Mouse (Mus musculus) neural tube, embryonic 13.5 days (tissue): ENCODE measurements around the gene Park7. TPM values are rescaled to one million over a fixed set of nuclear protein-coding genes. Genes with fewer than 3 reads are reported as not detected.
A peak's percentile ranks its signal among the peaks of the same experiment; 100 is the strongest.
"Not testable (repeated sequence)": the region's sequence is repeated elsewhere in the genome, so short reads cannot be mapped to it uniquely, and the experiment has no call there.

Experiments
- ATAC-seq: fragments of 200-750 bp; cut with Nextera tagmentation; 2 replicates; pipeline ENCODE4 v1.8.0; 2017; ENCODE audit warnings: low read depth, mild to moderate bottlenecking, moderate TSS enrichment, moderate library complexity
- H3K27ac ChIP-seq: fragments of 300-500 bp; sonication (generic); replicated peaks from 2 replicates; pipeline ENCODE4 v1.5.1; 2015; ENCODE audit warnings: moderate library complexity, mild to moderate bottlenecking, inconsistent platforms
- H3K27me3 ChIP-seq: fragments of 300-500 bp; sonication (generic); 2 replicates; pipeline ENCODE4 v1.6.1; 2015; ENCODE audit warnings: mild to moderate bottlenecking, inconsistent platforms
- H3K36me3 ChIP-seq: fragments of 300-500 bp; sonication (generic); 2 replicates; pipeline ENCODE4 v1.6.1; 2015; ENCODE audit warnings: mild to moderate bottlenecking, inconsistent platforms
- H3K4me1 ChIP-seq: fragments of 300-500 bp; sonication (generic); replicated peaks from 2 replicates; pipeline ENCODE4 v1.6.1; 2015; ENCODE audit warnings: inconsistent platforms
- H3K4me2 ChIP-seq: fragments of 300-500 bp; sonication (generic); 2 replicates; pipeline ENCODE4 v1.6.1; 2015; ENCODE audit warnings: inconsistent platforms, mild to moderate bottlenecking, moderate library complexity
- H3K4me3 ChIP-seq: fragments of 300-500 bp; sonication (generic); 2 replicates; pipeline ENCODE4 v1.5.1; 2015; ENCODE audit warnings: mild to moderate bottlenecking, inconsistent platforms
- H3K9ac ChIP-seq: fragments of 300-500 bp; sonication (generic); 2 replicates; pipeline ENCODE4 v1.6.1; 2015; ENCODE audit warnings: moderate library complexity, mild to moderate bottlenecking, inconsistent platforms
- H3K9me3 ChIP-seq: fragments of 300-500 bp; sonication (generic); 2 replicates; pipeline ENCODE4 v1.6.1; 2016; ENCODE audit warnings: inconsistent platforms
- WGBS: fragments of 180-500 bp; shearing (Covaris S2); methylation state at CpG from one replicate; pipeline ENCODE4 v1.1.7; 2015; 5-methylcytosine and 5-hydroxymethylcytosine counted together
- polyA plus RNA-seq: library from polyadenylated mRNA; unstranded; fragments of >200 nt; fragmentation: Nextera tagmentation; extraction: Ambion mirVana; gene quantifications from 2 replicates; pipeline ENCODE4 v1.2.1, GENCODE M21; 2015

Gene Park7
- polyA plus RNA-seq, 1 experiment from 2014 or later = 369 TPM

- not testable (repeated sequence) for H3K27ac ChIP-seq, H3K9ac ChIP-seq, H3K9me3 ChIP-seq, H3K27me3 ChIP-seq, ATAC-seq
- whole genome bisulfite sequencing = 81% methylated on average over 5 of the region's 5 CpGs
- Histone ChIP-seq H3K4me3 (peak overlapping the region; percentile 60; the same call in 1 of the 2 replicates), H3K36me3 (peaks cover 33% of the 10 kb centered on the region), H3K4me1 (peaks cover 27% of the 10 kb centered on the region), H3K4me2 (peak overlapping the region; percentile 81; the same call in 1 of the 2 replicates)
Observed at GRCm38 (mm10) chr4:150908512-150908911, 5.7 kb downstream of the Park7 start.

GRCm38 (mm10) chr4:150907099-150907498 is 7.1 kb downstream of the Park7 start:
- no peak for ATAC-seq
- H3K9me3 ChIP-seq = no peaks in the 10 kb centered on the region
- H3K27me3 ChIP-seq = no peaks in the 10 kb centered on the region
- no peak overlapping the region for H3K4me2 ChIP-seq
- H3K4me1 ChIP-seq = peaks cover 19% of the 10 kb centered on the region
- H3K4me3 ChIP-seq = no peak overlapping the region
- 95% methylated on average over 8 of the region's 8 CpGs for WGBS
- H3K27ac ChIP-seq = no peak overlapping the region
- H3K9ac ChIP-seq = no peak overlapping the region
- peaks cover 47% of the 10 kb centered on the region for H3K36me3 ChIP-seq

GRCm38 (mm10) chr4:150903091-150903742 is 11.0 kb downstream of the Park7 start:
- no peak overlapping the region for H3K27ac ChIP-seq
- WGBS = 94% methylated on average over 14 of the region's 14 CpGs
- H3K4me2 ChIP-seq = no peak overlapping the region
- ATAC-seq = no peak
- H3K9ac ChIP-seq = no peak overlapping the region
- peaks cover 6% of the 10 kb centered on the region; the same call in 1 of the 2 replicates for H3K4me1 ChIP-seq
- H3K4me3 ChIP-seq = no peak overlapping the region
- H3K27me3 ChIP-seq = no peaks in the 10 kb centered on the region
- H3K9me3 ChIP-seq = no peaks in the 10 kb centered on the region
- H3K36me3 ChIP-seq = peaks cover 82% of the 10 kb centered on the region

GRCm38 (mm10) chr4:150902062-150902461 is 12.2 kb downstream of the Park7 start:
- no peak overlapping the region for H3K4me2 ChIP-seq
- peaks cover 86% of the 10 kb centered on the region for H3K36me3 ChIP-seq
- H3K4me3 ChIP-seq = no peak overlapping the region
- no peaks in the 10 kb centered on the region for H3K27me3 ChIP-seq
- ATAC-seq = no peak
- no peak overlapping the region for H3K9ac ChIP-seq
- WGBS = 85% methylated on average over 12 of the region's 12 CpGs
- no peak overlapping the region for H3K27ac ChIP-seq
- no peaks in the 10 kb centered on the region for H3K4me1 ChIP-seq
- H3K9me3 ChIP-seq = no peaks in the 10 kb centered on the region

GRCm38 (mm10) chr4:150901651-150902050 is 12.6 kb downstream of the Park7 start:
- no peaks in the 10 kb centered on the region for H3K27me3 ChIP-seq
- H3K36me3 ChIP-seq = peaks cover 86% of the 10 kb centered on the region
- no peaks in the 10 kb centered on the region for H3K9me3 ChIP-seq
- no peak overlapping the region for H3K9ac ChIP-seq
- H3K4me3 ChIP-seq = no peak overlapping the region
- H3K4me2 ChIP-seq = no peak overlapping the region
- 53% methylated on average over 9 of the region's 9 CpGs for WGBS
- no peaks in the 10 kb centered on the region for H3K4me1 ChIP-seq
- ATAC-seq = no peak
- H3K27ac ChIP-seq = no peak overlapping the region

- Histone ChIP-seq H3K4me1 (no peaks in the 10 kb centered on the region), H3K27me3 (no peaks in the 10 kb centered on the region), H3K4me3 (no peak overlapping the region), H3K9me3 (no peaks in the 10 kb centered on the region), H3K36me3 (peaks cover 90% of the 10 kb centered on the region), H3K27ac (no peak overlapping the region), H3K9ac (no peak overlapping the region), H3K4me2 (no peak overlapping the region)
- ATAC-seq = no peak
- WGBS = 94% methylated on average over 13 of the region's 13 CpGs
Observed at GRCm38 (mm10) chr4:150900486-150900885, 13.8 kb downstream of the Park7 start.

- no peak overlapping the region for H3K4me2 ChIP-seq
- H3K4me1 ChIP-seq = no peaks in the 10 kb centered on the region
- no peaks in the 10 kb centered on the region for H3K27me3 ChIP-seq
- 58% methylated on average over 13 of the region's 13 CpGs for WGBS
- no peak overlapping the region for H3K27ac ChIP-seq
- peak; percentile 32 for ATAC-seq
- H3K4me3 ChIP-seq = no peak overlapping the region
- no peaks in the 10 kb centered on the region for H3K9me3 ChIP-seq
- peaks cover 78% of the 10 kb centered on the region for H3K36me3 ChIP-seq
- H3K9ac ChIP-seq = no peak overlapping the region
Observed at GRCm38 (mm10) chr4:150898716-150899365, 15.4 kb downstream of the Park7 start.

- Histone ChIP-seq H3K36me3 (peaks cover 61% of the 10 kb centered on the region), H3K9ac (no peak overlapping the region), H3K4me2 (no peak overlapping the region), H3K4me3 (no peak overlapping the region), H3K27ac (no peak overlapping the region), H3K27me3 (no peaks in the 10 kb centered on the region), H3K9me3 (no peaks in the 10 kb centered on the region), H3K4me1 (no peaks in the 10 kb centered on the region)
- WGBS = 92% methylated on average over 26 of the region's 26 CpGs
- no peak for ATAC-seq
Observed at GRCm38 (mm10) chr4:150896896-150897624, 17.2 kb downstream of the Park7 start.

GRCm38 (mm10) chr4:150894718-150895501 is 19.3 kb downstream of the Park7 start:
- H3K4me2 ChIP-seq = no peak overlapping the region
- no peak overlapping the region for H3K27ac ChIP-seq
- peaks cover 8% of the 10 kb centered on the region for H3K4me1 ChIP-seq
- no peak overlapping the region for H3K9ac ChIP-seq
- H3K9me3 ChIP-seq = no peaks in the 10 kb centered on the region
- H3K4me3 ChIP-seq = no peak overlapping the region
- WGBS = 74% methylated on average over 8 of the region's 8 CpGs
- ATAC-seq = no peak
- H3K36me3 ChIP-seq = peaks cover 40% of the 10 kb centered on the region
- no peaks in the 10 kb centered on the region for H3K27me3 ChIP-seq

- WGBS = 77% methylated on average over 5 of the region's 5 CpGs
- Histone ChIP-seq H3K27ac (no peak overlapping the region), H3K9ac (no peak overlapping the region), H3K4me3 (no peak overlapping the region), H3K4me2 (no peak overlapping the region), H3K9me3 (no peaks in the 10 kb centered on the region), H3K27me3 (no peaks in the 10 kb centered on the region), H3K4me1 (peaks cover 16% of the 10 kb centered on the region), H3K36me3 (peaks cover 7% of the 10 kb centered on the region; the same call in 1 of the 2 replicates)
- no peak for ATAC-seq
Observed at GRCm38 (mm10) chr4:150891308-150891707, 22.9 kb downstream of the Park7 start.

- H3K4me2 ChIP-seq = peak overlapping the region; percentile 35
- H3K4me3 ChIP-seq = no peak overlapping the region
- H3K27ac ChIP-seq = 0 out of 2 replicates have a peak overlapping the region, but pooled peaks have one; percentile 14
- H3K9me3 ChIP-seq = no peaks in the 10 kb centered on the region
- H3K27me3 ChIP-seq = no peaks in the 10 kb centered on the region
- 50% methylated on average over 13 of the region's 13 CpGs for WGBS
- H3K4me1 ChIP-seq = peaks cover 16% of the 10 kb centered on the region
- no peak for ATAC-seq
- H3K36me3 ChIP-seq = no peaks in the 10 kb centered on the region
- no peak overlapping the region for H3K9ac ChIP-seq
Observed at GRCm38 (mm10) chr4:150889955-150890315, 24.3 kb downstream of the Park7 start.
